Mouse (Mus musculus) lung, postnatal 0 days (tissue): ENCODE measurements around the gene Ptch1.

Experiments used
- CTCF ChIP-seq: IDR thresholded peaks from 2 replicates; pipeline ENCODE4 v1.5.1; 2016; ENCODE audit warnings: antibody characterized with exemption, mild to moderate bottlenecking
- EP300 ChIP-seq: IDR thresholded peaks from 2 replicates; pipeline ENCODE4 v1.6.1; 2016; ENCODE audit warnings: antibody characterized with exemption, mild to moderate bottlenecking, control low read depth

GRCm38 (mm10) chr13:63545291-63545690, 28.1 kb downstream of the Ptch1 start:
- TF ChIP-seq EP300 (no peak), CTCF (no peak)
